Comparison of ENCODE assay signal across 14 mouse cellular contexts in genomic region chr14:23719246-23719645, GRCm38 (mm10).
"Had no signal": no experiment of that assay in that cellular context is flagged by ENCODE, and none has a peak within 500 bp of the region (broad histone marks: within the 10 kb centered on the region; RNA-seq: fewer than 3 reads in every experiment).

No protein-coding gene starts in this region.

- ATAC-seq: liver, embryonic 12.5 days had no signal

- H3K4me2 ChIP-seq: limb, embryonic 15.5 days; liver, embryonic 12.5 days; lung, embryonic 14.5 days; midbrain, embryonic 12.5 days; neural tube, embryonic 15.5 days had no signal

- H3K27me3 ChIP-seq: liver, embryonic 12.5 days; midbrain, embryonic 12.5 days; neural tube, embryonic 15.5 days had no signal

- H3K4me3 ChIP-seq: limb, embryonic 15.5 days; liver, embryonic 12.5 days; midbrain, embryonic 12.5 days; neural tube, embryonic 15.5 days had no signal

- H3K36me3 ChIP-seq: limb, embryonic 15.5 days; liver, embryonic 12.5 days; midbrain, embryonic 12.5 days; neural tube, embryonic 15.5 days had no signal

- H3K9me3 ChIP-seq: limb, embryonic 15.5 days; liver, embryonic 12.5 days; midbrain, embryonic 12.5 days; neural tube, embryonic 15.5 days had no signal

- H3K4me1 ChIP-seq: liver, embryonic 12.5 days had no signal

- H3K9ac ChIP-seq: limb, embryonic 15.5 days; liver, embryonic 12.5 days; lung, embryonic 14.5 days; midbrain, embryonic 12.5 days; neural tube, embryonic 15.5 days had no signal

- H3K27ac ChIP-seq: kidney, postnatal 0 days; limb, embryonic 15.5 days; liver, embryonic 12.5 days; midbrain, embryonic 12.5 days; neural tube, embryonic 15.5 days had no signal

- DNase-seq: kidney, adult 9 months; kidney, postnatal 36 days; layer of hippocampus, adult 9-11 months; layer of hippocampus, postnatal 36 days; lung, embryonic 14.5 days; lung, postnatal 10 days; lung, postnatal 4 days; right cerebral cortex, postnatal 25 days; thymus, postnatal 36 days had no signal
